Mouse (Mus musculus): ENCODE results near the gene Mipep.

DNA sequence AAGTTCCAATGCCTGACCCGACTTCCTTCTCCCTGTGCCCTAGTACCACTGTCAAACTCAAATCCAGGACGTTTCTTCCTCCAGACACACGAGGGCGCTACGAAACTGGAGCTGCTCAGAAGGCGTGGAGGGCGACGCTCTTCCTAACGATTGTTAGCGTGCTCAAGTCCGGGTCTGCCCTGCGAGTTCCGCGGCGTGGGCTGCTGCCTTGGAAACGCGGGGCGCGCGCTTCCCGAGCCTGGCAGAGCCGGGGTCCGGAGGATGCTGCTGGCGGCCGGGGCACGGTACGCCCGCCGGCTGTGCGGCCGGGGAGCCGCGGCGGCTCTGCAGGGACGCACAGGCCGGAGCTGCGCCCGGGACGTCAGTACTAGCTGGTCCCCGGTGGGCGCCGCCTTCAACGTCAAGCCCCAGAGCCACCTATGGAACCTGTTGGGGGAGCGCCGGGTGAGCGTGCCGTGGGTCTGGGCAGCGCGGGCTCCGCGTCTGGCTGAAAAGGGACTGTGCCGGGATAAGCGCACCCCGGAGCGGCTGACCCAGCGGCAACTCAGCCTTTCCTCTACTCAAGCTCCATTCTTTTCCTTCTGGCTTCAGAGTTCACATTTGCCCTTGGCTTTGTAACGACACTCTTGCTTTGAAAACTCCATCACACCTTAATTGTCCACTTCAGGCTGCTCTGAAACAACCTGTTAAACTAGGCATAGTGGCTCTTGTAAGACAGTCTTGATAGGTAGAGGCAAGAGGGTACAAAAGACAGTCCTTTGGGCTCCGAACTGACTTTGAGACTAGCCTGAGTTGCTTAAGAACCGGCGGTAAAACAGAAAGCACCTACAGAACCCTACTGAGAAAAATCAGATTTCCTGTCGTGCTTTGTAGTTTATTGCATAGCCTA lies at the start of gene Mipep:
- peak; percentile 73 to 88 (median 81) for TF ChIP-seq CTCF (IDR thresholded peaks at IDR 0.05 in 2 of 3, conservative IDR thresholded peaks at IDR 0.05 in 1 of 3; ENCODE audit: control insufficient read depth in 1 of 3, insufficient read depth in 1 of 3, low read depth in 2 of 3, low read length in 3 of 3, poor library complexity in 1 of 3, severe bottlenecking in 1 of 3)
- 0 out of 2 replicates have a peak, but pooled peaks have one; percentile 24 for TF ChIP-seq RCOR1 (IDR thresholded peaks at IDR 0.05; ENCODE audit: low read depth, low read length)
- TF ChIP-seq ELF1 (IDR thresholded peaks at IDR 0.05; ENCODE audit: low read depth, low read length): peak; percentile 74
- peak; percentile 71 to 79 for TF ChIP-seq POLR2A (IDR thresholded peaks at IDR 0.05; ENCODE audit: control insufficient read depth in 1 of 2, insufficient read depth in 1 of 2, low read depth in 1 of 2, low read length in 2 of 2, poor library complexity in 1 of 2)
- no peak for TF ChIP-seq E2F4 (IDR thresholded peaks at IDR 0.05; ENCODE audit: borderline replicate concordance, low read depth, low read length)
- TF ChIP-seq HCFC1 (IDR thresholded peaks at IDR 0.05; ENCODE audit: low read depth, low read length): peak; percentile 88
- TF ChIP-seq POLR2AphosphoS2 (IDR thresholded peaks at IDR 0.05; ENCODE audit: low read length): no peak
- 0 out of 4 replicates have a peak, but pooled peaks of 1 of the 2 experiments have one; percentile 13 for TF ChIP-seq EP300 (IDR thresholded peaks at IDR 0.05; ENCODE audit: low read depth in 1 of 2, low read length in 2 of 2)
- no peak for TF ChIP-seq CHD2 (IDR thresholded peaks at IDR 0.05; ENCODE audit: low read length)
- TF ChIP-seq KAT2A (conservative IDR thresholded peaks at IDR 0.05; ENCODE audit: low read depth, low read length): peak; percentile 44; the same call in 1 of the 2 replicates
- no peak for TF ChIP-seq MAFK (IDR thresholded peaks at IDR 0.05; ENCODE audit: borderline replicate concordance, low read depth, low read length)

Data from MEL (cell line).